Mouse (Mus musculus) adrenal gland, postnatal 4 days (tissue): ENCODE measurements around the gene Cyp2c67. TPM values are rescaled to one million over a fixed set of nuclear protein-coding genes. Genes with fewer than 3 reads are reported as not detected.
"Not testable (repeated sequence)": the region's sequence is repeated elsewhere in the genome, so short reads cannot be mapped to it uniquely, and the experiment has no call there.

Experiments used
- DNase-seq, 2 experiments: peaks; one replicate each; pipeline ENCODE4 v3.0.0; 2021 to 2022; ENCODE audit warnings: low spot score in 2 of 2, mixed read lengths in 2 of 2
- long read RNA-seq, 2 experiments: library from polyadenylated mRNA; stranded (forward); transcript quantifications; one replicate each; pipeline ENCODE4 v2.0.0; 2021
- total RNA-seq, 2 experiments: library from RNA; stranded (reverse); gene quantifications; 2 replicates each; pipeline ENCODE4 v1.2.3; 2021

Gene Cyp2c67
- total RNA-seq = 1 to 10 TPM in 1 of 2 experiments, not detected in 1; 3.9 TPM
- long read RNA-seq, experiment 1, partial matches to known transcripts = 0 of 3 reads
- long read RNA-seq, experiment 1, other reads (novel, unspliced or antisense) = 0 of 3 reads
- long read RNA-seq, experiment 2 = 0 reads

GRCm38 (mm10) chr19:39648938-39649337 lies at the start of gene Cyp2c67:
Cyp2c67 (minus strand) TSS chr19:39649051.
- no peak for DNase-seq

GRCm38 (mm10) chr19:39665650-39666049 lies 16.8 kb upstream of the Cyp2c67 start:
- not testable (repeated sequence) for DNase-seq

- no peak for DNase-seq
Observed at GRCm38 (mm10) chr19:39652381-39652780, 3.5 kb upstream of the Cyp2c67 start.

GRCm38 (mm10) chr19:39647519-39647918 lies 1.3 kb downstream of the Cyp2c67 start:
- no peak for DNase-seq

GRCm38 (mm10) chr19:39644551-39644950 lies 4.3 kb downstream of the Cyp2c67 start:
- not testable (repeated sequence) for DNase-seq

Other genes with a start within 250 kb of the Cyp2c67 start
- gene Cyp2c38, start 186.0 kb downstream of the Cyp2c67 start, total RNA-seq = not detected
- gene Cyp2c39, start 138.2 kb downstream of the Cyp2c67 start, total RNA-seq = not detected
- 10 to 100 TPM in 1 of 2 experiments, under 1 TPM in 1; 0.70 to 21.1 TPM for gene Cyp2c68, start 92.0 kb upstream of the Cyp2c67 start, total RNA-seq
- gene Cyp2c40, start 163.8 kb upstream of the Cyp2c67 start, total RNA-seq = 10 to 100 TPM in 1 of 2 experiments, under 1 TPM in 1; 0.53 to 13.1 TPM
- 10 to 100 TPM in 1 of 2 experiments, under 1 TPM in 1; 0.45 to 21.8 TPM for gene Cyp2c69, start 237.7 kb upstream of the Cyp2c67 start, total RNA-seq